Mouse (Mus musculus): Measurements from ENCODE around the gene Sycp2. TPM values are rescaled to one million over a fixed set of nuclear protein-coding genes. Genes with fewer than 3 reads are reported as not detected.
"Not testable (repeated sequence)": the region's sequence is repeated elsewhere in the genome, so short reads cannot be mapped to it uniquely, and the experiment has no call there.

Gene Sycp2
- polyA plus RNA-seq, 1 experiment from 2014 or later, result 0.37 TPM

- WGBS, result 85% methylated on average over 6 of the region's 6 CpGs
- Histone ChIP-seq H3K9me3 (ENCODE audit: control insufficient read depth, low read length) (no peaks in the 10 kb centered on the region), H3K4me3 (replicated peaks; ENCODE audit: low read depth, low read length) (no peak overlapping the region), H3K9ac (replicated peaks; ENCODE audit: low read length) (no peak overlapping the region), H3K27ac (replicated peaks; ENCODE audit: low read depth, low read length) (no peak overlapping the region), H3K27me3 (ENCODE audit: control insufficient read depth, insufficient read depth, low read length) (peaks cover 13% of the 10 kb centered on the region), H3K4me1 (ENCODE audit: control insufficient read depth, insufficient read depth, low read length) (peaks cover 11% of the 10 kb centered on the region), H3K4me2 (ENCODE audit: low read length) (no peak overlapping the region), H3K36me3 (ENCODE audit: control insufficient read depth, insufficient read depth, low read length) (no peaks in the 10 kb centered on the region)
- no peak for ATAC-seq (ENCODE audit: low FRiP score, low TSS enrichment)
- no peak for DNase-seq
Measured at GRCm38 (mm10) chr2:178410286-178410685, 2.8 kb upstream of the Sycp2 start.

GRCm38 (mm10) chr2:178409024-178409423, 1.5 kb upstream of the Sycp2 start:
- Histone ChIP-seq H3K27me3 (ENCODE audit: control insufficient read depth, insufficient read depth, low read length) (peaks cover 11% of the 10 kb centered on the region), H3K9me3 (ENCODE audit: control insufficient read depth, low read length) (no peaks in the 10 kb centered on the region), H3K4me1 (ENCODE audit: control insufficient read depth, insufficient read depth, low read length) (peaks cover 10% of the 10 kb centered on the region), H3K9ac (replicated peaks; ENCODE audit: low read length) (no peak overlapping the region), H3K36me3 (ENCODE audit: control insufficient read depth, insufficient read depth, low read length) (no peaks in the 10 kb centered on the region), H3K27ac (replicated peaks; ENCODE audit: low read depth, low read length) (no peak overlapping the region), H3K4me3 (replicated peaks; ENCODE audit: low read depth, low read length) (no peak overlapping the region), H3K4me2 (ENCODE audit: low read length) (no peak overlapping the region)
- no peak for ATAC-seq (ENCODE audit: low FRiP score, low TSS enrichment)
- WGBS, result 75% methylated on average over 1 of the region's 1 CpGs
- DNase-seq, result no peak

GRCm38 (mm10) chr2:178342597-178342996, 64.9 kb downstream of the Sycp2 start:
- Histone ChIP-seq H3K4me3 (replicated peaks; ENCODE audit: low read depth, low read length) (no peak overlapping the region), H3K4me1 (ENCODE audit: control insufficient read depth, insufficient read depth, low read length) (no peaks in the 10 kb centered on the region), H3K9me3 (ENCODE audit: control insufficient read depth, low read length) (no peaks in the 10 kb centered on the region), H3K27me3 (ENCODE audit: control insufficient read depth, insufficient read depth, low read length) (no peaks in the 10 kb centered on the region), H3K9ac (replicated peaks; ENCODE audit: low read length) (no peak overlapping the region), H3K36me3 (ENCODE audit: control insufficient read depth, insufficient read depth, low read length) (no peaks in the 10 kb centered on the region), H3K27ac (replicated peaks; ENCODE audit: low read depth, low read length) (no peak overlapping the region), H3K4me2 (ENCODE audit: low read length) (no peak overlapping the region)
- 86% methylated on average over 4 of the region's 4 CpGs for WGBS
- DNase-seq, result no peak
- no peak for ATAC-seq (ENCODE audit: low FRiP score, low TSS enrichment)

- not testable (repeated sequence) for H3K4me3 ChIP-seq (replicated peaks; ENCODE audit: low read depth, low read length); ATAC-seq (ENCODE audit: low FRiP score, low TSS enrichment); H3K4me1 ChIP-seq (ENCODE audit: control insufficient read depth, insufficient read depth, low read length); H3K9ac ChIP-seq (replicated peaks; ENCODE audit: low read length); H3K9me3 ChIP-seq (ENCODE audit: control insufficient read depth, low read length); H3K27ac ChIP-seq (replicated peaks; ENCODE audit: low read depth, low read length); H3K27me3 ChIP-seq (ENCODE audit: control insufficient read depth, insufficient read depth, low read length); H3K4me2 ChIP-seq (ENCODE audit: low read length); H3K36me3 ChIP-seq (ENCODE audit: control insufficient read depth, insufficient read depth, low read length); DNase-seq
Measured at GRCm38 (mm10) chr2:178342105-178342504, 65.4 kb downstream of the Sycp2 start.

GRCm38 (mm10) chr2:178339044-178339443, 68.4 kb downstream of the Sycp2 start:
- Histone ChIP-seq H3K9me3 (ENCODE audit: control insufficient read depth, low read length) (no peaks in the 10 kb centered on the region), H3K4me1 (ENCODE audit: control insufficient read depth, insufficient read depth, low read length) (no peaks in the 10 kb centered on the region), H3K36me3 (ENCODE audit: control insufficient read depth, insufficient read depth, low read length) (peaks cover 12% of the 10 kb centered on the region; the same call in 1 of the 2 replicates), H3K9ac (replicated peaks; ENCODE audit: low read length) (no peak overlapping the region), H3K27me3 (ENCODE audit: control insufficient read depth, insufficient read depth, low read length) (no peaks in the 10 kb centered on the region), H3K4me2 (ENCODE audit: low read length) (no peak overlapping the region), H3K4me3 (replicated peaks; ENCODE audit: low read depth, low read length) (no peak overlapping the region), H3K27ac (replicated peaks; ENCODE audit: low read depth, low read length) (no peak overlapping the region)
- DNase-seq (peak; percentile 76), ATAC-seq (ENCODE audit: low FRiP score, low TSS enrichment) (no peak)
- 2% methylated on average over 2 of the region's 2 CpGs for WGBS

GRCm38 (mm10) chr2:178337878-178338277, 69.6 kb downstream of the Sycp2 start:
- H3K9me3 ChIP-seq (ENCODE audit: control insufficient read depth, low read length), result no peaks in the 10 kb centered on the region
- peaks cover 22% of the 10 kb centered on the region for H3K36me3 ChIP-seq (ENCODE audit: control insufficient read depth, insufficient read depth, low read length)
- no peak overlapping the region for H3K27ac ChIP-seq (replicated peaks; ENCODE audit: low read depth, low read length)
- no peak overlapping the region for H3K4me2 ChIP-seq (ENCODE audit: low read length)
- 51% methylated on average over 1 of the region's 1 CpGs for WGBS
- no peak overlapping the region for H3K4me3 ChIP-seq (replicated peaks; ENCODE audit: low read depth, low read length)
- peak; percentile 74 for DNase-seq
- ATAC-seq (ENCODE audit: low FRiP score, low TSS enrichment), result no peak
- H3K4me1 ChIP-seq (ENCODE audit: control insufficient read depth, insufficient read depth, low read length), result no peaks in the 10 kb centered on the region
- no peaks in the 10 kb centered on the region for H3K27me3 ChIP-seq (ENCODE audit: control insufficient read depth, insufficient read depth, low read length)
- no peak overlapping the region for H3K9ac ChIP-seq (replicated peaks; ENCODE audit: low read length)

GRCm38 (mm10) chr2:178329986-178330385, 77.5 kb downstream of the Sycp2 start:
- peaks cover 24% of the 10 kb centered on the region for H3K36me3 ChIP-seq (ENCODE audit: control insufficient read depth, insufficient read depth, low read length)
- peak overlapping the region; percentile 49 for H3K4me2 ChIP-seq (ENCODE audit: low read length)
- peak overlapping the region; percentile 7; the same call in 1 of the 2 replicates for H3K4me3 ChIP-seq (replicated peaks; ENCODE audit: low read depth, low read length)
- ATAC-seq (ENCODE audit: low FRiP score, low TSS enrichment), result no peak
- DNase-seq, result no peak
- H3K9ac ChIP-seq (replicated peaks; ENCODE audit: low read length), result no peak overlapping the region
- 64% methylated on average over 1 of the region's 1 CpGs for WGBS
- H3K27ac ChIP-seq (replicated peaks; ENCODE audit: low read depth, low read length), result no peak overlapping the region
- H3K9me3 ChIP-seq (ENCODE audit: control insufficient read depth, low read length), result no peaks in the 10 kb centered on the region
- H3K4me1 ChIP-seq (ENCODE audit: control insufficient read depth, insufficient read depth, low read length), result peaks cover 27% of the 10 kb centered on the region
- no peaks in the 10 kb centered on the region for H3K27me3 ChIP-seq (ENCODE audit: control insufficient read depth, insufficient read depth, low read length)

GRCm38 (mm10) chr2:178329551-178329950, 77.9 kb downstream of the Sycp2 start:
- WGBS, result 73% methylated on average over 5 of the region's 5 CpGs
- Histone ChIP-seq H3K4me2 (ENCODE audit: low read length) (peak overlapping the region; percentile 49), H3K9me3 (ENCODE audit: control insufficient read depth, low read length) (no peaks in the 10 kb centered on the region), H3K4me1 (ENCODE audit: control insufficient read depth, insufficient read depth, low read length) (peaks cover 27% of the 10 kb centered on the region), H3K27ac (replicated peaks; ENCODE audit: low read depth, low read length) (0 out of 2 replicates have a peak overlapping the region, but pooled peaks have one; percentile 13), H3K27me3 (ENCODE audit: control insufficient read depth, insufficient read depth, low read length) (no peaks in the 10 kb centered on the region), H3K36me3 (ENCODE audit: control insufficient read depth, insufficient read depth, low read length) (peaks cover 24% of the 10 kb centered on the region), H3K4me3 (replicated peaks; ENCODE audit: low read depth, low read length) (peak overlapping the region; percentile 7; the same call in 1 of the 2 replicates), H3K9ac (replicated peaks; ENCODE audit: low read length) (no peak overlapping the region)
- ATAC-seq (ENCODE audit: low FRiP score, low TSS enrichment) (no peak), DNase-seq (peak; percentile 48)

- Histone ChIP-seq H3K4me1 (ENCODE audit: control insufficient read depth, insufficient read depth, low read length) (peaks cover 27% of the 10 kb centered on the region), H3K4me3 (replicated peaks; ENCODE audit: low read depth, low read length) (peak overlapping the region; percentile 25), H3K4me2 (ENCODE audit: low read length) (peak overlapping the region; percentile 49), H3K36me3 (ENCODE audit: control insufficient read depth, insufficient read depth, low read length) (peaks cover 10% of the 10 kb centered on the region), H3K9me3 (ENCODE audit: control insufficient read depth, low read length) (no peaks in the 10 kb centered on the region), H3K27me3 (ENCODE audit: control insufficient read depth, insufficient read depth, low read length) (no peaks in the 10 kb centered on the region), H3K27ac (replicated peaks; ENCODE audit: low read depth, low read length) (peak overlapping the region; percentile 82), H3K9ac (replicated peaks; ENCODE audit: low read length) (peak overlapping the region; percentile 30; the same call in 1 of the 2 replicates)
- ATAC-seq (ENCODE audit: low FRiP score, low TSS enrichment), result peak; percentile 90
- 15% methylated on average over 12 of the region's 12 CpGs for WGBS
- peak; percentile 92 for DNase-seq
Measured at GRCm38 (mm10) chr2:178327466-178328040, 79.9 kb downstream of the Sycp2 start.
